Mouse (Mus musculus) ES-E14 (cell line): ENCODE measurements around the gene Rogdi.

Source experiments
- CHD2 ChIP-seq: IDR thresholded peaks from 2 replicates; pipeline ENCODE4 v1.6.1; 2014; ENCODE audit warnings: mild to moderate bottlenecking, low read depth, low read length, inconsistent platforms
- HCFC1 ChIP-seq: IDR thresholded peaks from 2 replicates; pipeline ENCODE4 v1.6.1; 2012; ENCODE audit warnings: low read length, inconsistent platforms, borderline replicate concordance; ENCODE audit not compliant: insufficient read depth
- MAFK ChIP-seq: IDR thresholded peaks from 2 replicates; pipeline ENCODE4 v1.6.1; 2014; ENCODE audit warnings: mild to moderate bottlenecking, low read depth, low read length, inconsistent platforms; ENCODE audit not compliant: insufficient read depth
- ZC3H11A ChIP-seq: IDR thresholded peaks from 2 replicates; pipeline ENCODE4 v1.6.1; 2012; ENCODE audit warnings: low read depth, mild to moderate bottlenecking, inconsistent platforms, low read length, borderline replicate concordance

GRCm38 (mm10) chr16:5007067-5007466, 6.3 kb downstream of the Rogdi start, which contains the start of gene Smim22:
- no peak for TF ChIP-seq MAFK
- no peak for TF ChIP-seq HCFC1
- TF ChIP-seq ZC3H11A: no peak
- no peak for TF ChIP-seq CHD2
